Mouse (Mus musculus): ENCODE results near the gene Mbnl1.

The Mbnl1 gene

DNA sequence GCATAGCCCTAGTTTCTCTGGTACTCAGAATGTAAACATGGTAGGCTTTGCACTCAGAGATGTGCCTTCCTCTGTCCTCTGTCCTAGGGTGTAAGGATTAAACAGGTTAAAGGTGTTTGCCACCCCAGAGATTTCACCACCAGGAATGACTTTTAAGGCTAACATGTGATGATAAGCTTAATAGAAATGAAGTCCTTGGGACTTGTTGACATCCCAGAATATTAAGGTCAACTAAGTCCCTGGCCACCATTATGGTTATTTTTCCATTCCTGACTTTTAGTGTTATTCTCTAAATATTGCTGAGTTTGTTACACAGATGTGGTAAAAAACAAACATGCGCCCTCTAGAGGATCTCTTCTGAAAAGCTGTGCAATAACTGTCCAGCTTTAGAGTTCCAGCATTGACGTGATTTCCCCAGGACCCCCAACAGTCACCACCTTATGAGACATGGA, 136.3 kb downstream of the Mbnl1 start:
- DNase-seq (ENCODE audit: low spot score in 2 of 2): no peak

DNA sequence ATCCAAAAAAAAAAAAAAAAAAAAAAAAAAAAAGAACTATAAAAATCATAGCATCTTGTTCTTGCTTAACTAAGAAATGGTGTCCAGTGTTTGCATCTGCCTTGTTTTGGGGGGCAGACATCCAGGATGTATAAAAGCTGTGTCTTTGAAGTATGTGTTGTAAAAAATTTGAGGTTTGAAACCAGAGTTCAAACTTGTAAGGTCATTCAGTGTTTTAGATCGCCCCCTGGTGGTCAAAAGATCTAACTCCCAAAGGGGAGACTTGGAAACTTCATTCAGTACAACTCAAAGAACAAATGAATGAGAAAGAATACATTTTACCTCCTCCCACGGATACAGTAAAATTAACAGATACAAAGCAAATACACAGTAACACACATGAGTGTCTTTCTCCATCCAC, 139.2 kb downstream of the Mbnl1 start:
- DNase-seq (ENCODE audit: low spot score in 2 of 2): no peak

DNA sequence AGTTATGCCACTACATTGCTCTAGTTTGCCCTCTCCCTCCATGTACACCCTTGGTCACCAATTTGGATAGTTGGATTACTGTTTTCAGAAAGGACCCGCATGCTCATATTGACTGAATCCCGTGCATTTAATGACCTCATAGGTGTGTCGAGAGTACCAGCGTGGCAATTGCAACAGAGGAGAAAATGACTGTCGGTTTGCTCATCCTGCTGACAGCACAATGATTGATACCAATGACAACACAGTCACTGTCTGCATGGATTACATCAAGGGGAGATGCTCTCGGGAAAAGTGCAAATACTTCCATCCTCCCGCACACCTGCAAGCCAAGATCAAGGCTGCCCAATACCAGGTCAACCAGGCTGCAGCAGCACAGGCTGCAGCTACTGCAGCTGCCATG, 140.5 kb downstream of the Mbnl1 start:
- DNase-seq (ENCODE audit: low spot score in 2 of 2): no peak

DNA sequence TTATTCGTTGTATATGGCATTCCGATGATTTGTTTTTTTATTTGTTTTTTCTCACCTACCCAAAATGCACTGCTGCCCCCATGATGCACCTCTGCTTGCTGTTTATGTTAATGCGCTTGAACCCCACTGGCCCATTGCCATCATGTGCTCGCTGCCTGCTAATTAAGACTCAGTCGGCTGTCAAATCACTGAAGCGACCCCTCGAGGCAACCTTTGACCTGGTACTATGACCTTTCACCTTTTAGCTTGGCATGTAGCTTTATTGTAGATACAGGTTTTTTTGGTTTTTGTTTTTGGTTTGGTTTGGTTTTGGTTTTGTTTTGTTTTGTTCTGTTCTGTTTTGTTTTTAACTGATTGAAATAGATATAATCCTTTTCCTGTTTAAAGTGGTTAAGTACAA, 141.9 kb downstream of the Mbnl1 start:
- no peak for DNase-seq (ENCODE audit: low spot score in 2 of 2)

DNA sequence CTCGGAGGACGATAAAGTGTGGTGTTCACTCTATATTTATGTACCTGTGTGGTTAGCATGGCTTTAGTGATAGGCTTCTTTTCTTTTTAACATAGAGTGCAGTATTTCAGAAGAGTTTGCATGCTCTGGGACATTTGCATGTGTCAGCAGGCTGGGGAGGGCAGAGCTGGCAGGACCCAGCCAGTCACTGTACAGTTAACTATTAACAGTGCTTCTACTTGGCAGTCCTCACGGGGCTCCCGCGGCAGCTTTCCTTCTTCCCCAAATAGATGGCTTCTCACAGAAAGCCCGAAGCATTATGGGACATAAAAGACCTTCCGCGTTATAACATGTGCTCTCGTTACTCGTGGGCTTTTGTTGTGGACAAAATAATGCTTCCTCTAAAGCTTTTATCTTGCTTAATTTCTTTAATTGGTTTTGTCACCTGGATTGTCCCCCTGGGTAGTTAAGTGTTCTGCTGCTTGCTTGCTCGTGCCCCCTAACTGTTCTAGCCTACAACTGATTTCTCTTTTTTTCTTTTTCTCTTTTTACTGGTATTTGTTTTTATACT, 142.5 kb downstream of the Mbnl1 start:
- DNase-seq (ENCODE audit: low spot score in 2 of 2): no peak

DNA sequence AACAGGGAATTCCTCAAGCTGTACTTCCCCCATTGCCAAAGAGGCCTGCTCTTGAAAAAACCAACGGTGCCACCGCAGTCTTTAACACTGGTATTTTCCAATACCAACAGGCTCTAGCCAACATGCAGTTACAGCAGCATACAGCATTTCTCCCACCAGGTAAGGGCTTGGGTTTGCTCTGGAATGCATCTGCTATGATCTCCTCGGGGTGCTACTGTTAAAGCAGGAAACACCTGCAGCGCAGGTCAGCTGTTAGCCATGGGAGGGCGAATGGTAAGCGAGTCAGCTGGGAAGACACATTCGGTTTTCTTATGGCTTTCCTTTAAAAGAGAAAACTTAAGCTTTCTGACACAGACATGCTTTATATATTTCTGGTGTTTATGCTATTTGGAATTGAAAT, 143.0 kb downstream of the Mbnl1 start:
- DNase-seq (ENCODE audit: low spot score in 2 of 2): no peak

DNA sequence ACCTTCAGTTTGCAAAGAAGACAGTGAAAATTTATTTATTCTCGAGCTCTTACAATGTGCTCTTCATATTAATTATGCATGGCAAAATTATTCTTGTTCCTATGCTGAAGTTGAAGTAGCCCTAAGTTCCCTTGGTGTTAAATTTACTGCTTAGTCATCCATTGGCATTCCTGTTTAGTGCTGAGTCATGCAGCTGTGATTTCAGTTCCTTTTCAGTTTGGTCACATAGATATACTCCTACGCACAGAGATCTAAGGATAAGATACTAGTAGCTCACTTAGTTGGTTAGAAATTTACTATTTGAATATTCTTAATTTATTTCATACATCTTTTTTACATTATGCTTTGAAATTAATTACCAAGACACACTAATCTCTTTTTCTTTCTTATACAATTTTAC, 143.5 kb downstream of the Mbnl1 start:
- DNase-seq (ENCODE audit: low spot score in 2 of 2): no peak

DNA sequence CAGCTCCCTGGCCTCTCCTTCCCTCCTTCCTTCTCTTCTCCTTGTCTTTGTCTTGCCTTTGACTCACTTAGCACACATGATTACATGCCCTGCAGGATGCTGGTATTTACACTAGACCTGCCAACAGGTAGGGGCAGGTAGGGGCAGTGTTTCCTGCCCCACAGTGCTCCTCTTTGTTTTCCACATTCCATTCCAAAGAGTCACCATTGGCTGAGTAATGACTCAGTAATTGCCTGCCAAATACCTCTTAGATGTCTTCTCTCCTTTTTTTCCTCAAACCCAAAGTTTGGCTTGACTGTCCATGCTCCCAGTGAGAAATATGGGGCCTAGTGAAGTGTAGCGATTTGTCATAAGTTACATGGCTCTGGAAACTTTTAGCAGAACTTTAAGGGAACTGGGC, 145.0 kb downstream of the Mbnl1 start:
- DNase-seq (ENCODE audit: low spot score in 2 of 2): peak in 1 of 2 experiments; percentile 61

DNA sequence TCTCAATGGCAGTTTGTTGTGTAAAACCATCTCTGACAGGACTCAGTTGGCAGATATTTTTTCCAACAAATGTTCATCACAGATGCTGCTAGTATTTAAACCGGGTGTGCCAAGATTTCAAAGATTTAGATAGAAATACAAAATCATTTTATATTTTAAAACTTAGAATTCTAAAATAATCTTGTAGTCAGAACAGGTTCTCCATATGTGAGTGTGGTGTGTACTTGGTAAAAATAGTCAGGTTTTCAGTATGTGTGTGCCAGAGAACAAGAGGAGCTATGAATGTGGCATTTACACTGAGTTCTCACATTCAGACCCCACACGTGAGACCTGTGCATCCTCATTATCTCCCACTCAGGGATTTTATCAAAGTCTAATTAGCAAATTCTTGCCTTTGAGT, 147.6 kb downstream of the Mbnl1 start:
- DNase-seq (ENCODE audit: low spot score in 2 of 2): no peak

DNA sequence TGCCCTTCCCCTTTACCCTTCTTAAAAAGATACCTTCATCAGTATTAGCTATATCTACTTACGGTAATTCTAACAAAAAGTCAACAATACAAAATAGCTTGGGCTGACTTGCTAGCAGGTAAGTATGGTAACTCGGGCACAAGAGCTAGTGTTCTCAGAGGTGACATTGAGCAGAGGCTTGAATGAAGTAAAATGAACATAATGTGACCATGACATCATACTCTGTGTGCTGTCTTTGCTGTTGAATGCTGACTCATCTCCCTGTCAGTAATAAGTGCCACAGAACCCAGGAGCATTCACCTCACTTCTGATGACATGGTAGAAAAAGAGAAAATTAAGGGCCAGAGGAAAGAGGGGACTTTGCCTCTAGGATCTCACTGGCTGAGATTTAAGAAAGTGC, 158.6 kb downstream of the Mbnl1 start:
- DNase-seq (ENCODE audit: low spot score in 2 of 2): no peak

DNA sequence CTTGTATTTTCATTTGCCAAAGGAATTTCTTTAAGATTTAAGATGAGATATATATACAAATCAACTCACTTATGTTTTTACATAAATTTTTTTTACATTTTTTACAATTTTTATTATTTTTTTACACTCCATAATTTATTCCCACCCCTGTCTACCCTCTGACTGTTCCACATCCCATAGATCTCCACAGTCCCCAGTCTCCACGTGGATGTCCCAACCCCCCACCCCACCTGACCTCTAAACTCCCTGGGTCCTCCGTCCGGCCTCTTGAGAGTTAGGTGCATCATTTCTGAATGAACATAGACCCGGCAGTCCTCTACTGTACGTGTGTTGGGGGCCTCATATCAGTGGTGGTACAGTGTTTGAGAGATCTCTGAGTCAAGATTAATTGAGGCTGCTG, 159.1 kb downstream of the Mbnl1 start:
- DNase-seq (ENCODE audit: low spot score in 2 of 2): no peak

DNA sequence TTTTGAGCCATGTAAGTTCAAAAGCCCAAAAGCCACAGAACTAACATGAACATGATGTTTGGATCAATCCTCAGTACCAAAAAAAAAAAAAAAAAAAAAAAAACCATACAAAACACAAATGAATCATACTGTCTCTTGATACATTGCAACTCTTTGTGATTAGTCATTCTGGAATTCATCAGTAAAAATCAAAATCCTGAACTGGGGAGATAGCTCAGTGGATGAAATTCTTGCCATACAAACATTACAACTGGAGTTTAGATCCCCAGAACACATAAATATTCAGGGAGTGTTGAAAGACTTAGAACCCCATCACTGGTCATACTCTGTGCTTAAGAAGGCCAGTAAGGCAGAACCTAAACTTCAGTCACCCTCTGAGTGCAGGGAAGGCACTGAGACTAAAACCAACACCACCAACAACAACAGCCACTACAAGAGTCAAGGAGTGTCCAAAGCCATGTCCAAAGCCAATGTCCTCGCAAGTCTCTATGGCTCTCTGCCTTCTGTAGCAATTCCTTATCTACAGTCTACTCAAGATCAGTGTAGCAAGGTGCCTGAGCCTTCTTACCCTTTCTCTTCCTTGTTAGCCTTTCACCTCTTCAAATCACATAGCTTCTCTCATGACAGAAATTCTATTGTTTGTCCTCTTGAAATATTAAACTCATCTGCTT, 160.3 kb downstream of the Mbnl1 start:
- DNase-seq (ENCODE audit: low spot score in 2 of 2): no peak

DNA sequence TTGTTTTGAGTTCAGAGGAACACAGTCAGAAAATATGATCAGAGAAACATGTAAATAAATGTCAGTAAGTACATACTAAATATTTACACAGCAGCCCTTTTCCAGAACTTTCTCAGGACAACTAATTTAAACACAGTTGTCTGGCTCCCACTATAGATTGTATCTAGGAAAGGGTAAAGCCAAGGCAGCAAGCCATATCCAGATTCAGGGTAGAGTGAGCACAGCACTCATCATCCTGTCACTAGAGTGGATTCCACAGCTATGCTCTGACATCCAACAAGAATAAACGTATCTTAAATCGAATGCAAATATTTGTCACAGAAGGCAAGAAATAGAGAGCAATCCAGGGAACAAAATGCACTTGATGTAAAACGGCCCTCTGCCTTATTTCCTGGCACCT, 165.9 kb downstream of the Mbnl1 start:
- no peak for DNase-seq (ENCODE audit: low spot score in 2 of 2)

DNA sequence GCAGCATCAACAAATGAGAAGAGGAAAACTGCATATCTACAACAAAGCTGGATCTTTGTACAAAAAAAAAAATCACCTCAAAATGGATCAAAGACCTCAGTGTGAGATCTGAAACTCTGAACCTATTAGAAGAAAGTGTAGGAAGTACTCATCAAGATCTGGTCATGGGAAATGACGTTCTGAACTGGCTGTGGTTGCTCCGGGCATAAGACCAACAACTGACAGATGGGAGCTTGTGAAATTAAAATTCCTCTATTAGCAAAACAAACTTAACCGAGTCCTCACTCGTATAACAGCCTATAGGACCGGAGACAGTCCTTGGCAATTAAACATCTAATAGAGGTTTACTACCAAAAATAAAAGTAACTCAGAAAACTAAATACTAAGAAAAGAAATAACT, 166.5 kb downstream of the Mbnl1 start:
- no peak for DNase-seq (ENCODE audit: low spot score in 2 of 2)

DNA sequence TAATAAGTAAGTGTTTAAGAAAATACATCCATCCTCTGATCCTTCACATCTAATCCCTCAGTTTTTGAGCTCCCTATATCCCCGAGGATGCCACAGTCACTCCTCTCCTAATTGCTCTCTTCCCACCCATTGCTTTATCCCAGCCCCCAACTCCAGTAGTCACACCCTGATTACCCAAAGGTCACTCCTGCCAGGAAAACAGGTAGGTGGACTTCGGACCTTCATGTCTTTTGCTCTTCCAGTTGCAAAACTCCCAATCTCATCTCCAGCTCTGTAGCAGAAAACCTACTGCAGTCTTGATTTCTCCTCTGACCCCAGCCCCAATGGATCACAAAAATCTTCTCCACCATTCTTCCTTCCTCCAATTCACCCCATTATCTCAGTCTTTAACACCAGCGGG, 169.6 kb downstream of the Mbnl1 start:
- DNase-seq (ENCODE audit: low spot score in 2 of 2): no peak

DNA sequence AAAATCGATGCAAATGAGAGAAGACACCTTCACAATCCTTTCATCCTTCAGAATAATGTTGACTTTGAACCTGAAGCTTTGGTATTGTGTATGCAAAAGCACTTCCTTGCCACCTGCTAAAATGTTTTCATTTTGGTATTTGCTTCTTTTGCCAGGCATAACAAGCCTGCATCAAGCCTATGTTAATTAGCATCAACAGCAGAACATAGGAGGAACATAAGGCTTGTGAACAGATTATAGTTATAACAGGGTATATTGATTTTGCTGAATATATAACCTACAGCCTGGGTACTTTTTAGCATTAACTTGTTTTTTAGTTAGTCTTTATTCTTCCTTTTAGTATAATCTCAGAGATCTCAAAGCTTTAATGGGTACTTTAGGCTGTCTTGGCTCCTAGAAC, 172.9 kb downstream of the Mbnl1 start:
- DNase-seq (ENCODE audit: low spot score in 2 of 2): no peak

DNA sequence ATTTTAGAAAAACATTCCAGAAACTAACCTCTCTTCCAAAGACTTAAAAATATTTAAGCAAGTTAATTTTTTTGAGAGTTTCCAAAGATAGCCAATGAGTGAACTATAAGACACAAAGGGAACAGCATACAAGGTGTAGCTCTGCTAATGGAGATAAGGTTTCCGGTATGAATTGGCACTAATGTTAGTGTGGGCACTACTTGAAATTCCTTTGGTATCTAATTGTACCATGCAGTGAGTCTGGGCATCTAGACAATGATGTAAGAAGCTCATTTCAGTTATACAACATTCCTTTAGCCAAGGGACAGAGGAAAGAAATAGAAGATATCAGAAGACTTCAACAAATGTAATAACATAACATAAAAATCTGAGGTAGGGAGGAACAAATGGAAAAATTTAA, 175.7 kb downstream of the Mbnl1 start:
- no peak for DNase-seq (ENCODE audit: low spot score in 2 of 2)

DNA sequence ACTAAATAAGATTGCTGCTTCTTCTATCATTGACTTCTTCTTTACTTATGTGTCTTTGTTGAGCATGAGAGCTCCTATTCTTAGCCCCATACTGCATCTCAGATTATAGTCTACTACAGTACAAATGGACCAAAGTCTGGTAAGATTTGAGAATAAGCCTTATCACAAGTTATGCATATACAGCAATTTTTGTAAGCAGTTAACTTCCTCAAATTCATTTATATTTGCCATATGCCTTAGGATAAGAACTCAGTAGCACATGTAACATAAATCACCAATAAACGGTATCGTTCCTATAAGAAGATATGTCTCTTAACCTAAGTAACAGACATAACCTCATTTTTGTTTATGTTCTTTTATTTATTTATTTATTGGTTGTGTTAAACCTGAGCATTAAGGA, 188.1 kb downstream of the Mbnl1 start:
- DNase-seq (ENCODE audit: low spot score in 2 of 2): no peak
